Mouse (Mus musculus) bone marrow macrophage, adult 2 months (primary cell): ENCODE data around the gene Ifi47. TPM values are rescaled to one million over a fixed set of nuclear protein-coding genes. Genes with fewer than 3 reads are reported as not detected.

Experiments used
- H3K27ac ChIP-seq: 2 replicates; pipeline ENCODE4 v1.5.1; 2012; ENCODE audit warnings: low read depth, low read length; ENCODE audit not compliant: insufficient read depth
- H3K4me1 ChIP-seq: 2 replicates; pipeline ENCODE4 v1.6.1; 2012; ENCODE audit warnings: low read length; ENCODE audit not compliant: control insufficient read depth, insufficient read depth
- H3K4me3 ChIP-seq: 2 replicates; pipeline ENCODE4 v1.5.1; 2012; ENCODE audit warnings: mild to moderate bottlenecking, low read length, moderate library complexity; ENCODE audit not compliant: insufficient read depth
- CTCF ChIP-seq: IDR thresholded peaks from 2 replicates; pipeline ENCODE4 v1.5.1; 2012; ENCODE audit warnings: low read depth, mild to moderate bottlenecking, low read length, moderate library complexity
- POLR2A ChIP-seq: IDR thresholded peaks from 2 replicates; pipeline ENCODE4 v1.6.1; 2012; ENCODE audit warnings: mild to moderate bottlenecking, low read depth, low read length, borderline replicate concordance
- polyA plus RNA-seq: library from polyadenylated mRNA; stranded (reverse); fragments of >200 nt; gene quantifications from 2 replicates; pipeline ENCODE4 v1.2.4, GENCODE M21; 2012; ENCODE audit not compliant: missing spikeins, insufficient read depth, insufficient read length

The Ifi47 gene
- polyA plus RNA-seq, 1 experiment = 51.9 TPM

DNA sequence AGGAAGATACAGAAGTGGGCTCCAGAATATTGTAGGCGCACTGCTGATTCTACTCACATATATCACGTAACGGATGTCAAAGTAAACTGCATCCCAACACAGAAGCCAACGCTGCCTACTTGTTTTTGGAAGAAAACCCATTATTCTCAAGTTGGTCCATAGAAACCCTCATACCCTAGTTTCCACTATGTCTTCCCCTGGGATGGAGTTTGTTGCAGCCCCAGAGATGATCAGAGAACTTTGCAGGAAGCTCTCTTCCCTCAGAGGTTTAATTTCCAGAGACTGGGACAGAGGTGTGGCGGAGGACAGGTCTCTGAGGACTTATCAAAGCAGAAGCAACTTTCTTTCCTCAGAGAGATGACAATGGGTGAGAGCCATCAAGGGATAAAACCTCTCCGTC is 65.6 kb downstream of the Ifi47 start, which contains the start of gene Olfr1395:
TSS of gene Olfr1395 (plus strand) at position 301 of the 400 bp plus-strand sequence.
- no peak within 1 kb of the TSS for H3K4me3 ChIP-seq

More for the DNA sequence above, 65.6 kb downstream of the Ifi47 start, which contains the start of gene Olfr1395:
- H3K27ac ChIP-seq = no peak within 1 kb of the TSS
- TF ChIP-seq POLR2A = no peak
- TF ChIP-seq CTCF = no peak
- no peaks in the 10 kb centered on the region for H3K4me1 ChIP-seq

Other genes starting within 250 kb of the Ifi47 start
- gene Gm12184, start 249.9 kb upstream of the Ifi47 start, polyA plus RNA-seq = 4.8 and 11.3 TPM in 2 replicates
- gene Irgm1, start 204.9 kb upstream of the Ifi47 start, polyA plus RNA-seq = 79.4 and 80.7 TPM in 2 replicates
- 43.3 and 53.0 TPM in 2 replicates for gene Gm5431, start 174.4 kb upstream of the Ifi47 start, polyA plus RNA-seq
- 68.9 and 82.5 TPM in 2 replicates for gene Psme2b, start 130.4 kb upstream of the Ifi47 start, polyA plus RNA-seq
- gene Olfr56, start 97.7 kb upstream of the Ifi47 start, polyA plus RNA-seq = 1.0 and 1.3 TPM in 2 replicates
- 27.3 and 32.4 TPM in 2 replicates for gene 9930111J21Rik1, start 97.2 kb upstream of the Ifi47 start, polyA plus RNA-seq
- gene Gm12185, start 84.4 kb upstream of the Ifi47 start, polyA plus RNA-seq = 2.7 and 3.7 TPM in 2 replicates
- 2.3 and 5.8 TPM in 2 replicates for gene Tgtp1, start 82.4 kb upstream of the Ifi47 start, polyA plus RNA-seq
- 72.7 and 91.8 TPM in 2 replicates for gene 9930111J21Rik2, start 25.3 kb upstream of the Ifi47 start, polyA plus RNA-seq
- 11.8 and 21.4 TPM in 2 replicates for gene Tgtp2, start 12.4 kb upstream of the Ifi47 start, polyA plus RNA-seq
- gene Olfr1396, start 38.3 kb downstream of the Ifi47 start, polyA plus RNA-seq = not detected in 2 replicates
- gene Olfr1395, start 65.7 kb downstream of the Ifi47 start, polyA plus RNA-seq = not detected in 2 replicates
- gene Olfr1394, start 77.8 kb downstream of the Ifi47 start, polyA plus RNA-seq = not detected in 2 replicates
- gene Btnl9, start 110.6 kb downstream of the Ifi47 start, polyA plus RNA-seq = 0.15 TPM in 1 of 2 replicates, not detected in the other
- 28.4 and 30.8 TPM in 2 replicates for gene Zfp62, start 126.7 kb downstream of the Ifi47 start, polyA plus RNA-seq
- 76.3 and 89.8 TPM in 2 replicates for gene Mgat1, start 167.6 kb downstream of the Ifi47 start, polyA plus RNA-seq
- gene Olfr1393, start 201.7 kb downstream of the Ifi47 start, polyA plus RNA-seq = not detected in 2 replicates
- gene Olfr1392, start 208.7 kb downstream of the Ifi47 start, polyA plus RNA-seq = not detected in 2 replicates
- not detected in 2 replicates for gene Olfr10, start 228.2 kb downstream of the Ifi47 start, polyA plus RNA-seq
- not detected in 2 replicates for gene Olfr1391, start 246.2 kb downstream of the Ifi47 start, polyA plus RNA-seq